Mouse (Mus musculus) stomach, postnatal 0 days (tissue): ENCODE data around the gene Nup210l.

Source experiments
- CTCF ChIP-seq: IDR thresholded peaks from 2 replicates; pipeline ENCODE4 v1.5.1; 2016; ENCODE audit warnings: antibody characterized with exemption, low read depth, mild to moderate bottlenecking, moderate library complexity
- EP300 ChIP-seq: optimal IDR thresholded peaks from 2 replicates; pipeline ENCODE3; 2016; ENCODE audit warnings: antibody characterized with exemption

GRCm38 (mm10) chr3:90145461-90145860 lies 41.5 kb downstream of the Nup210l start:
- TF ChIP-seq CTCF (no peak), EP300 (no peak)
